Mouse (Mus musculus): ENCODE results near the gene Tsen2. TPM values are rescaled to one million over a fixed set of nuclear protein-coding genes. Genes with fewer than 3 reads are reported as not detected.

Tsen2 gene
- polyA plus RNA-seq, 1 experiment, result 10.0 TPM

- no peaks in the 10 kb centered on the region for H3K4me1 ChIP-seq (ENCODE audit: control insufficient read depth, insufficient read depth, insufficient read length, low read length)
- no peak overlapping the region for H3K27ac ChIP-seq (replicated peaks; ENCODE audit: low read depth, low read length)
- H3K4me3 ChIP-seq (ENCODE audit: insufficient read depth, low read depth, low read length), result no peak overlapping the region
These were observed 29.7 kb downstream of the Tsen2 start for GRCm38 (mm10) chr6:115574171-115574570.

- Histone ChIP-seq H3K27ac (replicated peaks; ENCODE audit: low read depth, low read length) (no peak overlapping the region), H3K4me3 (ENCODE audit: insufficient read depth, low read depth, low read length) (no peak overlapping the region), H3K4me1 (ENCODE audit: control insufficient read depth, insufficient read depth, insufficient read length, low read length) (no peaks in the 10 kb centered on the region)
These were observed 32.9 kb downstream of the Tsen2 start for GRCm38 (mm10) chr6:115577407-115577806.

GRCm38 (mm10) chr6:115577941-115578340 is 33.5 kb downstream of the Tsen2 start:
- no peak overlapping the region for H3K27ac ChIP-seq (replicated peaks; ENCODE audit: low read depth, low read length)
- no peaks in the 10 kb centered on the region for H3K4me1 ChIP-seq (ENCODE audit: control insufficient read depth, insufficient read depth, insufficient read length, low read length)
- no peak overlapping the region for H3K4me3 ChIP-seq (ENCODE audit: insufficient read depth, low read depth, low read length)

- Histone ChIP-seq H3K27ac (replicated peaks; ENCODE audit: low read depth, low read length) (no peak overlapping the region), H3K4me1 (ENCODE audit: control insufficient read depth, insufficient read depth, insufficient read length, low read length) (no peaks in the 10 kb centered on the region), H3K4me3 (ENCODE audit: insufficient read depth, low read depth, low read length) (no peak overlapping the region)
These were observed 36.3 kb downstream of the Tsen2 start for GRCm38 (mm10) chr6:115580810-115581209.

GRCm38 (mm10) chr6:115582328-115583115 is 38.1 kb downstream of the Tsen2 start:
- H3K4me3 ChIP-seq (ENCODE audit: insufficient read depth, low read depth, low read length), result no peak overlapping the region
- H3K27ac ChIP-seq (replicated peaks; ENCODE audit: low read depth, low read length), result no peak overlapping the region
- no peaks in the 10 kb centered on the region for H3K4me1 ChIP-seq (ENCODE audit: control insufficient read depth, insufficient read depth, insufficient read length, low read length)

- H3K4me1 ChIP-seq (ENCODE audit: control insufficient read depth, insufficient read depth, insufficient read length, low read length), result no peaks in the 10 kb centered on the region
- H3K4me3 ChIP-seq (ENCODE audit: insufficient read depth, low read depth, low read length), result no peak overlapping the region
- no peak overlapping the region for H3K27ac ChIP-seq (replicated peaks; ENCODE audit: low read depth, low read length)
These were observed 39.1 kb downstream of the Tsen2 start for GRCm38 (mm10) chr6:115583430-115584125.

GRCm38 (mm10) chr6:115584176-115584575 is 39.7 kb downstream of the Tsen2 start:
- no peaks in the 10 kb centered on the region for H3K4me1 ChIP-seq (ENCODE audit: control insufficient read depth, insufficient read depth, insufficient read length, low read length)
- H3K4me3 ChIP-seq (ENCODE audit: insufficient read depth, low read depth, low read length), result no peak overlapping the region
- H3K27ac ChIP-seq (replicated peaks; ENCODE audit: low read depth, low read length), result no peak overlapping the region

- Histone ChIP-seq H3K4me1 (ENCODE audit: control insufficient read depth, insufficient read depth, insufficient read length, low read length) (no peaks in the 10 kb centered on the region), H3K4me3 (ENCODE audit: insufficient read depth, low read depth, low read length) (no peak overlapping the region), H3K27ac (replicated peaks; ENCODE audit: low read depth, low read length) (no peak overlapping the region)
These were observed 41.9 kb downstream of the Tsen2 start for GRCm38 (mm10) chr6:115586321-115586720.

GRCm38 (mm10) chr6:115591692-115592359 is 47.4 kb downstream of the Tsen2 start:
- Histone ChIP-seq H3K4me3 (ENCODE audit: insufficient read depth, low read depth, low read length) (no peak overlapping the region), H3K4me1 (ENCODE audit: control insufficient read depth, insufficient read depth, insufficient read length, low read length) (no peaks in the 10 kb centered on the region), H3K27ac (replicated peaks; ENCODE audit: low read depth, low read length) (no peak overlapping the region)

GRCm38 (mm10) chr6:115592458-115592857 is 48.0 kb downstream of the Tsen2 start, which contains the start of gene Mkrn2os:
Mkrn2os (minus strand) TSS chr6:115592576.
- H3K4me1 ChIP-seq (ENCODE audit: control insufficient read depth, insufficient read depth, insufficient read length, low read length), result no peaks in the 10 kb centered on the region
- no peak within 1 kb of the TSS for H3K27ac ChIP-seq (replicated peaks; ENCODE audit: low read depth, low read length)
- no peak within 1 kb of the TSS for H3K4me3 ChIP-seq (ENCODE audit: insufficient read depth, low read depth, low read length)

GRCm38 (mm10) chr6:115593252-115593651 is 48.8 kb downstream of the Tsen2 start:
- H3K4me1 ChIP-seq (ENCODE audit: control insufficient read depth, insufficient read depth, insufficient read length, low read length), result no peaks in the 10 kb centered on the region
- no peak overlapping the region for H3K4me3 ChIP-seq (ENCODE audit: insufficient read depth, low read depth, low read length)
- no peak overlapping the region for H3K27ac ChIP-seq (replicated peaks; ENCODE audit: low read depth, low read length)

GRCm38 (mm10) chr6:115594463-115594862 is 50.0 kb downstream of the Tsen2 start:
- Histone ChIP-seq H3K4me1 (ENCODE audit: control insufficient read depth, insufficient read depth, insufficient read length, low read length) (no peaks in the 10 kb centered on the region), H3K4me3 (ENCODE audit: insufficient read depth, low read depth, low read length) (no peak overlapping the region), H3K27ac (replicated peaks; ENCODE audit: low read depth, low read length) (no peak overlapping the region)

- H3K27ac ChIP-seq (replicated peaks; ENCODE audit: low read depth, low read length), result no peak overlapping the region
- H3K4me1 ChIP-seq (ENCODE audit: control insufficient read depth, insufficient read depth, insufficient read length, low read length), result no peaks in the 10 kb centered on the region
- H3K4me3 ChIP-seq (ENCODE audit: insufficient read depth, low read depth, low read length), result no peak overlapping the region
These were observed 51.2 kb downstream of the Tsen2 start for GRCm38 (mm10) chr6:115595667-115596066.

GRCm38 (mm10) chr6:115601322-115601714 is 56.9 kb downstream of the Tsen2 start:
- no peak overlapping the region for H3K27ac ChIP-seq (replicated peaks; ENCODE audit: low read depth, low read length)
- peak overlapping the region; percentile 26 for H3K4me3 ChIP-seq (ENCODE audit: insufficient read depth, low read depth, low read length)
- peaks cover 8% of the 10 kb centered on the region for H3K4me1 ChIP-seq (ENCODE audit: control insufficient read depth, insufficient read depth, insufficient read length, low read length)

- Histone ChIP-seq H3K4me3 (ENCODE audit: insufficient read depth, low read depth, low read length) (peak within 1 kb of the TSS; percentile 93), H3K4me1 (ENCODE audit: control insufficient read depth, insufficient read depth, insufficient read length, low read length) (peaks cover 11% of the 10 kb centered on the region), H3K27ac (replicated peaks; ENCODE audit: low read depth, low read length) (no peak within 1 kb of the TSS)
These were observed 57.5 kb downstream of the Tsen2 start, which contains the start of gene Mkrn2 for GRCm38 (mm10) chr6:115601715-115602523. Mkrn2 (plus strand) TSS chr6:115601902.

Data from brown adipose tissue, adult 24 weeks (tissue).